Mouse (Mus musculus) left cerebral cortex, postnatal 4 days (tissue): ENCODE measurements at regions not wholly inside any gene's neighbourhood (a gene's known extent, or its start where the extent isn't known, plus 50 kb on each side); places are given as distances from the start of the nearest gene placed in this dataset.
"Not testable (repeated sequence)": the region's sequence is repeated elsewhere in the genome, so short reads cannot be mapped to it uniquely, and the experiment has no call there.

Experiments used
- DNase-seq: peaks from one replicate; pipeline ENCODE4 v3.0.0-alpha.2; 2022
- intact Hi-C: fragments of 180-260 bp; cut with DNase I; formaldehyde crosslinking; loops from one replicate; pipeline ENCODE4 v1.15.1; 2025

DNA sequence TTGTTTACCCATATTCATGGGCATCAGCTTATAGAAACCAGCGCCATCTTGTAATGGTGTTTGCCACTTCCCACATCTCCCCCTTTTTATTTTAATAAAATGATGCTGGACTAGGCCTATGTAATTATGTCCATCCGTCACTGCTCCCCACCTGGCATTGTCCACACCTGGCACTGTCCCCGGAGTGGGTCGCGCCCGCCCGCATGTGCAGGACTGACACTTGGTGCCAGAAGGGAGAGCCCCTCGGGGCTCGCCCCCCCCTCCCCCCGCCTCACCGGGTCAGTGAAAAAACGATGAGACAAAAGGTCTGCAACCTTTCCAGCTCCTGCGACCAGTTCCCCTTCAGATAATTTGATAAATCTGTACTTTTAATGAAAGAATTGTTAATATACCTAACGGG is 450.8 kb upstream of the Epha6 start:
- intact Hi-C loops, DNase-seq: not testable (repeated sequence)

DNA sequence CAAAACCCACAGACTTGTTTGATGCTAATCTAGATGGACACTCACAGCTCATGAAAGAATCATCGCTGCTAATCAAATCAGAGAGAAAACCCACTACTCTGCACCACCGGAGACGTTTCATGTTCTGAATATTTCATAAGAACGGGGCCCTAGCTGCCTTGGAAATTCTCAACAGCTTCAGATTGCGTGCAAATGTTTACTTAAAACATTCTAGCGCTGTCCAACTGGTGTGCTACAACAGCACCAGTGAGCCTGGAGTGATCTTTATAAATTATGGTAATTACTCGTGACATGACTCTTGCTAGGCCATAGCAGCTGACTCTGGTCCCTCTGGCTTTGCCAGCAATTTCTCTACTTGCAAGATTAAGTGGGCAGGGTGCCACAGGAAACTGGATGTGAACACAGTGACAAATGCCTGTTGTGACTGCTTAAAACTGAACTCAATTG is 435.8 kb upstream of the Epha6 start:
- peak; percentile 95 for DNase-seq
- intact Hi-C loops = no loop called here
